Mouse (Mus musculus) layer of hippocampus, adult 8-10 months (tissue): ENCODE results near the gene Slco4a1. TPM values are rescaled to one million over a fixed set of nuclear protein-coding genes. Genes with fewer than 3 reads are reported as not detected.

ENCODE experiments used
- DNase-seq, 2 experiments: peaks; one replicate each; pipeline ENCODE4 v3.0.0; 2022; ENCODE audit warnings: low spot score in 2 of 2
- total RNA-seq, 4 experiments: library from RNA; stranded (reverse); gene quantifications; 2 replicates each; pipeline ENCODE4 v1.2.4; 2022

The Slco4a1 gene
- total RNA-seq, 4 experiments from 2014 or later = 1.7 to 2.8 (median 2.1) TPM

GRCm38 (mm10) chr2:180501217-180501967, 45.3 kb downstream of the Slco4a1 start:
- no peak for DNase-seq

- no peak for DNase-seq
Measured at GRCm38 (mm10) chr2:180506281-180506680, 50.2 kb downstream of the Slco4a1 start.

DNA sequence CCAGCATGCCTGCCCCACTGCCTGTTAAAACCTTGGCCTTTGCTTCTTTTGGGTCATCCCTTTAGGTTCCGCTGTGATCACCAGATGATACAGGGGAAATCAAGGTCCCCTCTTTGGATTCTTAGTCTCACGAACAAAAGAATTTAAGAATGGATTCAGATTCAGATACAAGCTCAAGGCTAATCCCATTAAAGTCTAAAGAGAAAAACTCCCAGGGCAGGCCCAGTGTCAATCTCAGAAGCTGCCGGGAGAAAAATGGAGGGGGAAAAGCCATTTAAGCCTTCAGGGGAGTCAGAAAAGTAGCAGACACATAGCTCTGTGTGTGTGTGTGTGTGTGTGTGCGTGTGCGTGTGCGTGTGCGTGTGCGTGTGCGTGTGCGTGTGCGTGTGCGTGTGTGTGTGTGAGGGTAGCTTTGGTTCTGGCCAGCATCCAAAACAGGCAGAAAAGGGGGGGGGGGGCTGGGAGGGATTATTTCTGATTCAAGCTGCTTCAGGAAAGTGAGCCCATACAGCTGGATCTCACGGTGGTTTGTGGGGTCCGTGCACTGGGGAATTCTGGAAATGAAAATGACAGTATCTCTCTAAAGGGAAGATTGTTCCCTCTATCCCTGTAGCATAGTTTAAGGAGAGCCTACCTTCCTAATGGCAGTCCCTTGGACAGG, 52.5 kb downstream of the Slco4a1 start:
- DNase-seq = no peak

DNA sequence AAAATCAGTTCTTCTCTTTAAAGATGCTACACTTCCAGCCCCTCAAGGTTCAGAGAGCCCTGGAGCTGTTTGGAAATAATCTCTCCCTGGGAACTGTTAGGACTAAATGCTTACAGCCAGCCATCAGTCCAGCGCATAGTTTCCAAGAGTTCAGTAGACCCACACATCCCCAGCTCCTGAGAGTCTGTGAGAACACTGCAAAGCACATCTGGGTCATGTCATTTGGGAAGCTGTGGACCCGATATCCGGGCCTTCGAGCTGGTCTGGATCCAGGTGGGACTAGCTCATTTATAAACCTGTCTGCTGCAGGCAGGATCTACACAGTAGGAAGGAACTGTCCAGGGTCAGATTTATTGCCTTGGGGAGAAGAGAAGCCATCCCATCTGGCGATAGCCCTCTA, 54.8 kb downstream of the Slco4a1 start:
- DNase-seq = no peak

- no peak for DNase-seq
Measured at GRCm38 (mm10) chr2:180511875-180512661, 56.0 kb downstream of the Slco4a1 start.

GRCm38 (mm10) chr2:180513019-180513418, 57.0 kb downstream of the Slco4a1 start:
- no peak for DNase-seq

GRCm38 (mm10) chr2:180513835-180514234, 57.8 kb downstream of the Slco4a1 start:
- no peak for DNase-seq

DNA sequence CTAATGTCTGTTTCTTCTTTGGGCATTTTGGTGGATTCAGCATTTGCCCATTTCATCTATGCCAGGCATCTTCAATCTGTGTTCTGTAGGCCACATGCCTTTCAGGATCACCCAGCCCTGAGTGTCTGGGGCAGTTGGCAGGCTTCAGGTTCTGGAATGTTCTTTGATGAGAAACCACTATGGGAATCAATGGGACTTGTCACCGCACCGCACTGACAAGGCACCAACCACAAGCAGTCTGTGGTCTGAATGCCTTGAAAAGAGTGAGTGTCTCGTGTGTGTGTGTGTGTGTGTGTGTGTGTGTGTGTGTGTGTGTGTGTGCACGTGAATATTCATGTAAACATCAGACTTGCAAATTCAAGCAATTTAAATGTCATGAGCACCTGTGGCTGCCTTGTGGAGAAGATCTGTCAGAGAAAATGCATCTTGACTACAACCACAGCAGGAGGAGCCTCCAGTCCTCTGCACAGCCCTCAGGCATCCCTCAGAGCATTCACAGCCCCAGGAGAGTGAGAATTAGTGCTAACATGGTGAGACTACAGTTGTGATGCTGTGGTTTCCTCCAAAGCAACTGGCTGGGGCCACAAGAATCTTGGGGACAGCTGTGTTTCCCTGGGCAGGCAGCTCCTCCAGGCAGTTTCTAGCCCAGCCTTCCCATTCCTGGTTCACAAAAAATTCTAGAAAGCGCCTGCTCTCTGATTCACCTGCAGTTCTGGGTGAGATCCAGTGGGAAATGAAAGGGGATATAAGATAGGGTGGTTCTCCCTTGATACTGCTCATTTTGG, 65.6 kb downstream of the Slco4a1 start:
- DNase-seq = no peak

GRCm38 (mm10) chr2:180522825-180523224, 66.8 kb downstream of the Slco4a1 start:
- DNase-seq = no peak

Other genes with a start within 250 kb of the Slco4a1 start
- 10 to 100 TPM in 2 of 4 experiments, 1 to 10 TPM in 2; 7.6 to 11.7 (median 10.2) TPM for gene Lama5, start 230.4 kb upstream of the Slco4a1 start, total RNA-seq
- gene Rps21, start 198.9 kb upstream of the Slco4a1 start, total RNA-seq = 100 to 1,000 TPM; 566 to 881 (median 750) TPM
- gene Cables2, start 182.7 kb upstream of the Slco4a1 start, total RNA-seq = 10 to 100 TPM; 30.1 to 32.9 (median 31.7) TPM
- gene Rbbp8nl, start 166.4 kb upstream of the Slco4a1 start, total RNA-seq = not detected
- not detected for gene Gata5, start 121.5 kb upstream of the Slco4a1 start, total RNA-seq
- 1 to 10 TPM; 3.1 to 4.7 (median 4.3) TPM for gene Ntsr1, start 43.7 kb downstream of the Slco4a1 start, total RNA-seq
- gene Mrgbp, start 125.1 kb downstream of the Slco4a1 start, total RNA-seq = 10 to 100 TPM; 20.9 to 26.4 (median 22.7) TPM
- 10 to 100 TPM; 31.4 to 40.8 (median 36.4) TPM for gene Ogfr, start 133.0 kb downstream of the Slco4a1 start, total RNA-seq
- gene Col9a3, start 141.5 kb downstream of the Slco4a1 start, total RNA-seq = 10 to 100 TPM in 2 of 4 experiments, 1 to 10 TPM in 2; 7.5 to 11.2 (median 9.4) TPM
- under 1 TPM; 0.20 to 0.45 (median 0.28) TPM for gene Tcfl5, start 186.5 kb downstream of the Slco4a1 start, total RNA-seq